Mouse (Mus musculus) heart, adult 2 months (tissue): ENCODE results near the gene Yars2.

Experiments
- CTCF ChIP-seq: fragments of 200-600 bp; IDR thresholded peaks from 2 replicates; pipeline ENCODE4 v1.8.1; 2022; ENCODE audit warnings: antibody characterized with exemption, mild to moderate bottlenecking, moderate library complexity
- EP300 ChIP-seq: fragments of 200-500 bp; IDR thresholded peaks from 2 replicates; pipeline ENCODE4 v1.6.1; 2011; ENCODE audit warnings: low read depth, low read length, control low read depth; ENCODE audit not compliant: insufficient read depth
- POLR2A ChIP-seq: fragments of 200-500 bp; IDR thresholded peaks from 2 replicates; pipeline ENCODE4 v1.6.1; 2011; ENCODE audit warnings: mild to moderate bottlenecking, low read depth, low read length, control low read depth; ENCODE audit not compliant: insufficient read depth

- no peak for TF ChIP-seq EP300
- TF ChIP-seq POLR2A: no peak
- TF ChIP-seq CTCF: no peak
Measured at GRCm38 (mm10) chr16:16255874-16256273, 46.9 kb upstream of the Yars2 start.
